Mouse (Mus musculus): ENCODE measurements around the gene Ccdc171. TPM values are rescaled to one million over a fixed set of nuclear protein-coding genes. Genes with fewer than 3 reads are reported as not detected.

Gene Ccdc171
- polyA plus RNA-seq, 1 experiment, result 1.3 TPM

DNA sequence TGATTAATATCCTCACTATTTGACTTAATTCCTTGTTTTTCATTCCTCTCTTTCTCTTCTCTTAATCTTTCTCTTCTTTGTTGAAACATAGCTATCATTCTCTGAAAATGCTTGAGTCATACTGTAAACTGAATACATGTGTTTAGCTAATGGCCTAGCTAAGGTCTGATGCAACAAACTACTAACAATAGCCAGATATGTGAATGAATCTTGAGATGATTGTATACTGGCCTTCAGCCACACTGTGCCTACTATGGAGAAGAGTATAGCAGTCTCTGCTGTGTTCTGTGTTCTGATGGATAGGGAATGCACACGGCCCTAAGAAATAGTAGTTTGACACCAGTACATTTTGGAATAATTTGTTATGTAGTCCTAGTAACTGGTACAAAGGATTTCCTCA lies 191.7 kb downstream of the Ccdc171 start:
- no peak for TF ChIP-seq GATA1 (IDR thresholded peaks at IDR 0.05; ENCODE audit: low read length)

DNA sequence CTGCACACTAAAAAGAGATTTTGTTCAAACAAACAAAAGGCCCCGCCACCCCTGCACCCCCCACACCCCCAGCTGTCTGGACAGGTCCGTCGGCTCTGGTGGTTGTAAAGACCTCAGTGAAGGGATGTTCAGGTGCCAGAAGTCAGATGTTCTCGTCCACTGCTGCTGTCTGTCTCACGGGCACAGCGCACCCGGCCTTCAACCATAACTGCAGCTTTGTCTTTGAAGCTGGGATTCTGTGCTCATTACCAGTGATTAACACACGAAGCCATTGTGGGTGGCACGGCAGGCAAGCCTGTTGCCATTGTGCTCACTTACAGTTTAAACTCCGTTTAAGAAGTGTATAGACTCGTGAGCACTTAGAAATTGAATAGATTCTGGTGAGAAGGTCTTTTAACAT lies 194.5 kb downstream of the Ccdc171 start:
- TF ChIP-seq GATA1 (IDR thresholded peaks at IDR 0.05; ENCODE audit: low read length), result no peak

DNA sequence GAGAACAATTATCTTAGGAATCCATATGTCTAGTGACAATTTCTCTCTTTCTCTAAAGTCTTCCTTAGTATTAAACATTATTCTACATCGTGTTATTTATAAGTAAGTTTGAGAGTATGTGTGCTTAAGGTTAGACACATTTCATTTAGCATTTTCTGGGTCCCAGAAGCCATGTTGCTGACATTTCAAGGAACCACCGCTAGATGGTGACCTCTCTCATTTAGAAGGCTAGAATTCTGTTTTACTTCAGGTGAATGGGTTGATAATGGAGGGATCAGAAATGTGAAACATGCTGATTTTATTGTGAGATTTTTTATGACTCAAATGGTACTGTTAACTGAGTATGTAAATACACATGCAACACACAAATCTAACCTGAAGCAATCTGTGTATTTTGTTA lies 199.8 kb downstream of the Ccdc171 start:
- no peak for TF ChIP-seq GATA1 (IDR thresholded peaks at IDR 0.05; ENCODE audit: low read length)

DNA sequence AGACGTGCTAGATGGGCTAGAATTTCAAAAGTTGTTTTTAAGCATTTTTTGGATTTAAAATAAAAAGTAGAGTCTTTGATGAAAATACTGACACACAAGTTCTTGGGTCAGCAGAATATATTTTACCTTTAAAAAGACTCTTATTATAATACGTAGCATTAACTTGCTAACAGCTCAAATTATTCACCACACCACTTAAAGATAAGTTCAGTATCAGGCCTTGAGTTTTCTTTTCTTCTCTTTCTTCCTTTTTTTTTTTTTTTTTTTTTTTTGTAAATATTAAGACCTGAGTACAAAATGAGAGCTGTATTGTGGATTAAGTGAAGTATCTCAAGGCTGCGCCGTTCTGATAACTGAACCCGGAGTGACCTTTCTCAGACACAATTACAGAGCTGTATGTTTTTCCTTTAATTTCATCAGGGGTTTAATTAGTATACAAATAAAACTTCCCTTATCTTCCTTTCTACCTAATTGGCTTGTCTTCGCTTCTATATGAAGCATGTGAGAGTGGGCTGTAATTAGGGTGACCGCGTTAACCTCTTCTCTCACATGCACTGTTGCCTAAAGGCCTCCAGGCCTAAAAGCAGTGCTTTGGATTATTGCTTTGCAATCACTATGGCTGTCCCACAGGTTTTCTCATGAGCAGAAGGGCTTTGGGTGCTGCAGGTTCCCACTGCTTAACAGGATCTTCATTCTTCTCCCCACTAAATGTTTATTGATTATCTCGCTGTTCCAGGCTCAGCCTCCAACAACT lies 214.0 kb downstream of the Ccdc171 start:
- TF ChIP-seq GATA1 (IDR thresholded peaks at IDR 0.05; ENCODE audit: low read length), result no peak

DNA sequence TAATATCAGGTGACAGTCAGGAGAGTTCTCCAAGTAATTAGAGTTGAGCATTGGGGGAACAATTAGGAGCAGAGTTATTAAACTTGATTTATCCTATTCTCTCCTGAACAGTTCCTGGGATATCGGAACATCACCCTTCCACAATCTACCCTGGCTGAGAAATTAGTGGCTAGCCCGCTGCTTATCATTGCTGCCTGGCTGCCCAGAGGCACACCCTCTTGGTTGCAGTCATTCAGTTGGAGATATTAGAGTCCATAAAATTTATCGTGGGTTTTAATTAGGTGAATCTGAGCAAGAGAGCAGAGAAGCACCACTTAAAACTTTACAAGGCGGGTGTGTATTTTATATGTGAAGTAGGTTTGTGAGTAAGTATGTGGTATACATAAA lies 214.5 kb downstream of the Ccdc171 start:
- no peak for TF ChIP-seq GATA1 (IDR thresholded peaks at IDR 0.05; ENCODE audit: low read length)

DNA sequence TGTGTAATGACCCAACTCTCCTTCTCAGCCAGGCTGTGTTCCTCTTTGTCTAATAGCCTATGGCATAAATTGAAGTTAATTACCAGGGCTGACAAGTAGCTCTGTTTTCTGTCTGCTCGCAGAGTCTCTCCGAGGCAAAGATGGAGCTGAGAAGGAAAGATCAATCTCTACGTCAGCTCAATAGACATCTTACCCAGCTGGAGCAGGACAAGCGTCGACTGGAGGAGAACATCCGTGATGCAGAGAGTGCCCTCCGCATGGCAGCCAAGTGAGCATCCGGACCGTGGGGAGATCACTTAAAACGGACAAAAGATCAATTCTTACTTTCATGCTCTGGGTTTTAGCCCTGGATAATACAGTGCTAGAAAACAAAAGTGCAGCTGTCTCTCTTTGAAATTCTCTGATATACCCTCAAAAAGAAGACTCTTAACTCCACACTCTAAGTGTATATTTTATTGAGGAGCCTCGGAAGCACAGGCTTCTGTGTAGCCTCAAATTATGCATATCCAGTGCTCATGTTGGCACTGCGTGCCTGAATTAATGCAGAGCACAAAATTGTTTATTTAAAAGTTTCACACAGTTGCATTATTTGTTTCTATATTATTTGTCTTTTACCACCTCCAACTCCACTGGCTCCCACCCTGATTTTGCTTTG lies 217.6 kb downstream of the Ccdc171 start:
- no peak for TF ChIP-seq GATA1 (IDR thresholded peaks at IDR 0.05; ENCODE audit: low read length)

DNA sequence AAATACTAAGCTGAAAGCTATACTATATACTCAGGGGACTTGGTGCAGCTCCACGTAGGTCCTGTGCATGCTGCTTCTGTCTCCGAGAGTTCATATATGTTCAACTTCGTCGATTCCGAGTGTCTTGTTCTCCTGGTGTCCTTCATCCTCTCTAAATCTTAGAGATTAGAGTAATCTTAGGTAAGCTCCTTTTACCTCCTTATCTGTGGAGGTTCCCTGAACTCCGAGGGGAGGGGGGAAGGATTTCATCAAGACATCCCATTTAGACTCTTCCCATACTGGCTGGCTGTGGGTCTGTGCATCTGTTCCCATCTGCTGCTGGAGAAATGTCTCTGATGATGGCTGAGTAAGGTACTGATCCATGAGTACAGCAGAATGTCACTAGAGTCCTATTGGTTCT lies 249.8 kb downstream of the Ccdc171 start:
- TF ChIP-seq GATA1 (IDR thresholded peaks at IDR 0.05; ENCODE audit: low read length), result no peak

DNA sequence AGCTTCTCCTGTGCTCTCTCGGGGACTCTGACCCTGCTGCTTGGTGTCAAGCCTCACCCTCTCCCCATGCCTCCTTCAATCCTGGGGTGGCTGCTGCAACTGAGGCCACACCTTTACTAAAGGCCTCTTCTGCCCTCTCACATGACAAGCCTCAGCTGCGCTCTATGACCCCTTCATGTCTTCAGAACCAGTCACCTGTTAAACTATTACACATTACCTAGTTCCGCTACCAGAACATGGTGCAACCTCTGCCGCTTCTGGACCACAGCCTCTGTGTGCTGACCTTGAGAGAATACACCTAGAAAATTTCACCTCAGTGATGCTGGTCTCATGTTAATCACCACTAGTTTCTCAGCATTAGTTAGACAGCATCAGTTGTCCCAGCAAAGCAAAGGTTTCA lies 254.7 kb downstream of the Ccdc171 start:
- no peak for TF ChIP-seq GATA1 (IDR thresholded peaks at IDR 0.05; ENCODE audit: low read length)

DNA sequence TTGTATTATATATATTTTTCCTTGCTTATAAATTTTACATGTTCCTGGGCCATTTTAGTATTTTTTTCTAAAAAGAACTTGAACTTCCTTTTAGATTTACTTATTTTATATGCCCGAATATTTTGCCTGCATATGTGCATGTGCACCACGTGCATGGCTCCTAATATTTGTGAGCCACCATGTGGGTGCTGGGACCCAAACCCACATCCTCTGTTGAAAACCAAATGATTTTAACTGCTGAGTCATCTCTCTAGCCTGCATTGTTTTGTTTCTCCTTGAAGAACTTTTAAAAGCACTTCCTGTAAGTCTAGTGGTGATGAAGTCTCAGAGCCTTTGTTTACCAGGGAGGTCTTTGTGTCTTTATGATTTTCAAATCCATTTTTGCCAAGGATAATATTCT lies 259.8 kb downstream of the Ccdc171 start:
- TF ChIP-seq GATA1 (IDR thresholded peaks at IDR 0.05; ENCODE audit: low read length), result no peak

DNA sequence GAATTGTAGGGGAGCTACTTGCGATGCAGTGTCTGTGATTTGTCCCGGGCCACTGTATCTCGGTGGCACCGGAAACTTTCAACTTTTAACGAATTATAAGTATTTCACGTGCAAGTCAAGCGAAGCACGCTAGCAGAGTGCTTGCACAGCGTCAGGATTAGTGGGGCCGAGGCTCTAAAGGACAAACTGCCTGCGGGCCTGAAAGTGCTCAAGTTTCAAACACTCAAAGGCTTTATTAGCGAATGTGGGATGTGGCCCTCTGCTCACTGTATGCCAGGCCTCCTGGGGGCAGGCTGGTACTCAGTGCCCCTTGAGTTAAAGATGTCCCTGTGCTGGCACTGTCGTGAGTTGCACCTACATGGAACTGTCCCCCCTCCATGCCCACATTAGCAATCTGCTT lies 266.5 kb downstream of the Ccdc171 start:
- TF ChIP-seq GATA1 (IDR thresholded peaks at IDR 0.05; ENCODE audit: low read length), result no peak

DNA sequence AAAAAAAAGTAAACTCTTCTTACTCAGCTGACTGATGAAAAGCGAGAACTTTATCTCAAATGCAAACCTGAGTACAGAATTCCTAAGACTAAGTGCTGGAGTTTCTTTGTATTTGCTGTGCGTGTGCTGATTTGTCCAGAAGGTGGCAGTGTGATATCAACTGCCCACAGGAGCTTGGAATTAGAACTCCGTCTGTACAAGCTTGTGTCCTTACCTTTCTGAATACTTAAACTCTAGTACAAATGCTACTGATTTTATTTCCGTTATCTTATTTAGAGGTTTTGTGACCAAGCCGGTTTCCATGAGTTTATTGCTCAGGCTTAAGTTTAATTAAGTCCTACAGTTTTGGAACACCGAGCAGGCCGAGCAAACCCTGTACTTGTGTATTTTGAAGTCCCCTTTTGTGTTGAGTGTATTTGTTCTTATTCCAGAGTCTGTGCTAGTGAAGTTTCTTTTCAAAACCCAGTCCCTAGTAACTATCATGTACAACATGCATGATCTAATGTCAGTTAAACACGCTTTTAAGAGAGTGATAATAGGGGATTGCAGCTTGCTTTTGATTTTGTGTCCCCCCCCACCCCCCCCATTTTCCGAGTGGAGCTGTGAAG lies 269.1 kb downstream of the Ccdc171 start:
- no peak for TF ChIP-seq GATA1 (IDR thresholded peaks at IDR 0.05; ENCODE audit: low read length)

DNA sequence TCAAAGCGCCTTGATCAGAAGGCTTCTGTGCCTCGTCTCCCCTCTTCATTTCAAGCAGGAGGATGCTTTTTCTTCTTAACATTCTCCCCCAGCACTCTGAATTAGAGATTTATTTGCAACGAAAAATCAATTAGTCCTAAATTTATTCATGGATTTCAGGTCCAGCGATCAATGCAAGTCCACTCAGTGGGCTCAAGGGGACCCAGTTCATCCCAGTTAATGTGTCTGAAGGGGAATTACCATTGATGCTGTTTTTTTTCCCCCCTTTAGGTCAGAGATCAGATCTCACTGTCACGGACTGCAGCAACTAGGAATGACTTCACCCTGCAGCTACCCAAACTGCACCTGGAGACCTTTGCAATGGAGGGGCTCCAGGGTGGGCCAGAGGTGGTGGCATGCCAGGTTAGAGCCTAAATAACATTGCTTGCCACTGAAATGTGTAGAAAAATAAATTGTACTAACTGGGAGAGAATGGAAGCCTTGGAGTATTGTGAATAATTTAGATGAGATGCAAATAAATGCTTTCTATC lies 269.6 kb downstream of the Ccdc171 start:
- TF ChIP-seq GATA1 (IDR thresholded peaks at IDR 0.05; ENCODE audit: low read length), result no peak

DNA sequence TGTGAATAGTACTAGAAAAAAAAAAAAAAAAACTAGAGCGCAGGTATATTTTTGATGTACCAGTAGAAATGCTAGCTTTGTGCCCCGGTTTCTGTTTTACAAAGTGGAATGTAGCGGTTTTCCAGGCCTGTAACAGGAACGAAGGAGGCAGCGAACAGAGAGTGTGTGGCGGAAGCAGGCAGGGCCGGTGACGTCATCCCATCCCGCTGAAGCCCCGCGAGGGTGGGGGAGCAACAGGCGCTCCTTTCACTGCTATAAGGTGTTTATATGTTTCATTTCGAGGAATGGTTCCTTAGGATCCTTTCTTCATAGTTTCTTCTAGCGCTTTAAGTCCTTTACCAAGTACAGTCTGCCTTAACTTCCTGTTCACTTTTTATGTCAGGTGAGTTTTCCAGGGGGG lies 272.6 kb downstream of the Ccdc171 start:
- no peak for TF ChIP-seq GATA1 (IDR thresholded peaks at IDR 0.05; ENCODE audit: low read length)

DNA sequence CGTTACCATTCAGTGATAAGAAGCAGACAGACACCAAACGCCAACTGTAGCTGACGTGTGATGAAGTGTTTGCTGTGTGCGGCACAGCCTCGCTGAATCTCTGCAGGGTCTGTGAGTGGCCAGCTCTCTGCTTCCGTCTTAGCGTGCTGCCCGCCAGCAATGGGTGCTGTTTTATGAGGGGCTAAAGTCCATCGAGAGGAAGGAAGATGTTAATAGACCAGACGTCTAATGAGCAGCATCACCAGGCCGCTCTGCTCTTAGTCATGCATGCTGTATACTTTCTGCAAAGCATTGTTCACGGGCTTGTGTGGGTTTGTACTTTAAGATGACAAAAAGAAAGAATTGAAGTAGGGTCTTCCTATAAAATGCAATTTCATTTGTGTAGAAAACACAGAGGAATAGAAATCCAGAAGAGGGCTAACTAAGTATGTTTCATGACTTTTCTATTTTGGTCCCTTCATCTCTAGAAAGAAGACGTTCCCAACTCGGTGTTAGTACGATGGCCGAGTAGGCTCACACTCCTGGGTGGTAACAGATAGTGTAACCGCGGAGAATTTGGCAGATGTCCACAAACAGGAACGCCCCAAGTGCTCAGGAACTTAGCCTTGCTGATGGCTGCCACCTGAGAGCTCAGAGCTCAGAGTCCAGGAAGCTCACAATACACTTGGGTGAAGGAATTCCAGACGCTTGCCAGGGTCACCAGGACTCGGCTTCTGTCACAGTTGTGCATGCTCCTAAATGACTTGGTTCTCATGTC lies 273.5 kb downstream of the Ccdc171 start:
- TF ChIP-seq GATA1 (IDR thresholded peaks at IDR 0.05; ENCODE audit: low read length), result no peak

DNA sequence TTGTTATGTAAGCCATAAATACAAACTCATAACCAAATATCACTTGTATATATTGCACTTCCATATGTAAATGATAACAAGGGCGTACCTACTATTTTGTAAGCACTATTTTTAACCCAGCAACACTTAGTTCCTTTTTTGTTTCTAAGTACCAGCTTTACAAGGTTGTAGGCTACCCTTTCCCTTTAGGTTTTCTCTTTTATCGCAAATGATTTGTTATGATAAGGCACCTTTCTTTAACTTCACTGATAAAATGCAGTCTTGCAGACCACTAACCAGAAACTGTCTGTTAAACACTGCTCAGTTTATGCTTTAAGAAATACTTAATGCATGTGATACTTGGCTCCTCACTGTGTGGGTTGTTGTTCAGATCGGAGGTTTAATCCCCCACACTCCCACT lies 275.1 kb downstream of the Ccdc171 start:
- no peak for TF ChIP-seq GATA1 (IDR thresholded peaks at IDR 0.05; ENCODE audit: low read length)

DNA sequence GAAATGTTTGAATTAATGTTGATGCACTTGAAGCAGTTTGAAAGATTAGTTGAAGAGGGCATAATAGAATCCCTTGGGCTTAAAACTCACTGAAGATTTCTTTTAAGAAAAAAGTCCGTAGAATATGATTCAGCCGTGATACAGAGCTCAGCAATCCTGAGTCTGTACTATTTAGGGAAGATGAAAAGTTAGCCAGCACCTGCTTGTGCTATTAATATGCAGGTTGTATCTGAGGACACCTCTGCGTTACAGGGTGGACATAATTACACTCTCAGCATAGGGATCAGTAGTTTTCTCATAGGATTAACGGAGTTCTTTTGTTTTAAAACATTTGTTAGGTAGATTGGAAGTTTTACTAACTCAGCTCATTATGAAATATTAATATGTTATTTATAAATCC lies 291.6 kb downstream of the Ccdc171 start:
- no peak for TF ChIP-seq GATA1 (IDR thresholded peaks at IDR 0.05; ENCODE audit: low read length)

All from G1E-ER4 (cell line).